Mouse (Mus musculus): ENCODE measurements around the gene Sgms1.
A peak's percentile ranks its signal among the peaks of the same experiment; 100 is the strongest.
"Not testable (repeated sequence)": the region's sequence is repeated elsewhere in the genome, so short reads cannot be mapped to it uniquely, and the experiment has no call there.

The Sgms1 gene

GRCm38 (mm10) chr19:32325100-32325768, 64.3 kb downstream of the Sgms1 start:
- DNase-seq (ENCODE audit: low spot score), result peak; percentile 59

GRCm38 (mm10) chr19:32324550-32324949, 65.0 kb downstream of the Sgms1 start:
- DNase-seq (ENCODE audit: low spot score), result peak; percentile 31

- no peak for DNase-seq (ENCODE audit: low spot score)
Measured at GRCm38 (mm10) chr19:32323070-32323469, 66.4 kb downstream of the Sgms1 start.

DNA sequence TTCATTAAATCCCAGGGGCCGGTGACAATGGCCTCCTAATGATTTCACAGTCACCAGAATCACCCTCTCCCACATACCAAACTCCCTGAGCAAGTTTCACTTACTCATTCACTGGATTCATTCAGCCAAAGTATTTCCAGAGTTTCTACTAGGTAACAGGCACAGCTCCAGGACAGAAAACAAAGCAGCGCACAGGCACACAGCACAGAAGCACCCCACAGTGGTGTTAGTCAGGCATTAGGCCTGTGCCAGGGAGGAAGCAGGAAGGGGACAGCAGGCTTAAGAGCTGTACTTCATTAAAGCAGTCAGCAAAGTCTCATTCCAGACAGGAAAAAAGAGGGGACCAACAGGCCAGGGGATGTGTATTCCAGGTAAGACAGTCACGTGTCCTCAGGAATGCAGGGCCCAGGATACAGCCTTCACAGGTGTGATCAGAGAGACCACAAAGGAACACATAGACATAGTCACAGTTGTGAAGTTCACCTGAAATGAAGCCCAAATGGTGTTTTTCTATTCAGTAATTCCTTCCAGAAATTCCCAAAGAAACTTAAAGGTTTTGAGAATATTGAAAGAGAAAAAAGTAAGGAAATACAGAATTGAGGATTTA, 67.0 kb downstream of the Sgms1 start:
- DNase-seq (ENCODE audit: low spot score), result no peak

DNA sequence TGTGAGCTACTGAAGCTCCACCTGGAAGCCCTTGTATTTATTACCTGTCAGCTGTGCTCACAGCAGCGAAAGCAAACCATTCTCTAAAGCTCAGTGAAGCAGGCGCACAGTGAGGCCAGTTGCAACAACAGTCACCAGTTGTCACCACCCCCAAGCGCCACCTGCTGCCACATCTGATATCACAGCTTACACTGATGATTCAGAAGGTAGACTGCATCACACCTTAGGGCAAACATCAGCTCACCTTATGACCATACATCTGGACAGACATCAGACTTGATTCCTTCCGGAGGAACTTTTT, 69.2 kb downstream of the Sgms1 start:
- peak; percentile 75 for DNase-seq (ENCODE audit: low spot score)

DNA sequence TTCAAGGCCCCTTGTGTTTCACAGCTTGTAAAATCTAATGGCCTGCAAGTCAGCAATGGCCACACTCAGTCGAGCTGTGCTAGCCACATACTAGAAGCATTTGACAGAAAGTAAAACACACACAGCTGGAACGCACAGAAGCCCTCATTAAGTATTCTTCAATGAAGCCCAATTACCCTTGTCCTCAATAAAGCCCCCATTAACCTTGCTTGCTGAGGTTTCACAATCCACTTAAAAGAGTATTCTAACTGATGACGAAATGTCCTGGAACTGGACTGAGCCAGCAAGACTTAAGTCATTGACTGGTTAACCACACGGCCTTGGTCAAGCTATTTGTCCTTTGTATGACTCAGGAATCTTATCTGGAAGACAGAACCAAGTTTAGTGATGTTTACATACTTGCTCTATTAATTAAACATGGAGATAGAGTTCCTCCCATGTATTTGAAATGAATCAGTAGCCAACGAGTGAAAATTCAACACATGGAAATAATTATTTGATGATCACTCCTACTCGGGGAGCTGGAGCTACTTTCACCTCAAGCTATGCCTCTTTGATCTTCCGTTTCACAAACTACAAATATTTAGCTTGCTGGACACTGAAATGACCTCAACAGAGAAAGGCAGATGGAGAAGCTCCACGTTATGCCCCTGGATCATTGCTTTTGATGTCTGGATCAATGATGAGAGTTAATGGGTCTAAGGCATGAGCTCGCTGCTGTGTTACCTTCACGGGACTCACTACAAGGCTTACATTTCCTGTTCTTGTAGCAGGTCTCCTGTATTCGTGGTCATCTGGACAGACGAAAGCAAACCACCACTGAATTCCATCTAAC, 69.8 kb downstream of the Sgms1 start:
- DNase-seq (ENCODE audit: low spot score), result no peak

DNA sequence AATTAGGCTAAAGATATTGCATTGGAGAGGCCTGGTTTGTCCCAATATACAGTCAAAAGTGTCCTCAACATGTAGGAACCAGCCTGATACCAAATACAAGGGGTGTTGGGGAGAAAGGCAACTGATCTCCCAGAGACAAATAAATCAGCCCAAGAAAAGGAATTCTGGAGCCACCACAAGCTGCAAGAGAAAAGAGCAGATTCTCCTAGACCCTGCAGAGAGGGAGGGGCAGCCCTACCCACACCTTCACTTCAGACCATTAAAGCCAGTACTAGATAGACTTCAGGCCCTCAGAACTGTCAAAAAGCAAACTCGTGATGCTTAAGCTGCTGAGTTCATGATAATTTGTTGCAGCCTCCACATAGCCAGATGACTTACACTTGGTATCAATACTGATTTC, 70.5 kb downstream of the Sgms1 start:
- no peak for DNase-seq (ENCODE audit: low spot score)

GRCm38 (mm10) chr19:32317347-32317746, 72.2 kb downstream of the Sgms1 start:
- not testable (repeated sequence) for DNase-seq (ENCODE audit: low spot score)

GRCm38 (mm10) chr19:32313304-32313703, 76.2 kb downstream of the Sgms1 start:
- no peak for DNase-seq (ENCODE audit: low spot score)

DNA sequence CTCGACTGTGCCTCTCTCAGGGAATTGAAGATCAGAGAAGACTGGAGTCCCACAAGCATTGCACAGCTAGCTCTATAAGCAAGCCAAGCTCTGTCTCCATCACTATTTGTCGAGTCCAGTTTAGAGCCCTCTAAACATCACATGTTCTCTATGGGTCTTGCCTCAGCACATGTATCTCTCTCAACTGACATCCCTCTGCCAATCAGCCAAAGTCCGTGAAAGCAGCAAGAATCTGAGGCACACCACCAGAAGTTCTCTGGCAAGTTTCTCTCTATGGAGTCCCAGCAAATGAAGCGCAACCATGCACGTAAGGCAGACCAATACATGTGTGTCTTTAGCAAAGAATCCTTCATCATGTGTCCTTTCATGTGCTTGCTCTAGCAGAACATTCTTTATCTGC, 77.8 kb downstream of the Sgms1 start:
- no peak for DNase-seq (ENCODE audit: low spot score)

- DNase-seq (ENCODE audit: low spot score), result no peak
Measured at GRCm38 (mm10) chr19:32311063-32311462, 78.5 kb downstream of the Sgms1 start.

DNA sequence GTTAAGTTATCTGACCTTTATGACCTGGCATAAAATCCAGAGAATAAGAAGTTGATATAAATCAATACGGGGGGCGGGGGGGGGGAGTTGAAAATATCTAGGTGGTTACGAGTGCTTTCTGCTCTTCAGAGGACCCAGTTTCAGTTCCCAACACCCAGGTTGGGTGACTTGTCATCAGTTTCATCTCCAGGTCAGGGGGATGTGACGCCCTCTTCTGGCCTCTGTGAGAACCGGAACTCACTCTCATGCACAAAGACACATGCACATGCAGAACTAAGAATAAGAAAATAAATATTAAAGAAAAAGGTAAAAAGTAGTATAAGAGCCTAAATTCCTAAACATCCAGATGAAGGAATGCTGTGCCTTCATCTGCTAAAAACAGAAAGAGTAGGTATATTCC, 79.0 kb downstream of the Sgms1 start:
- DNase-seq (ENCODE audit: low spot score), result no peak

DNA sequence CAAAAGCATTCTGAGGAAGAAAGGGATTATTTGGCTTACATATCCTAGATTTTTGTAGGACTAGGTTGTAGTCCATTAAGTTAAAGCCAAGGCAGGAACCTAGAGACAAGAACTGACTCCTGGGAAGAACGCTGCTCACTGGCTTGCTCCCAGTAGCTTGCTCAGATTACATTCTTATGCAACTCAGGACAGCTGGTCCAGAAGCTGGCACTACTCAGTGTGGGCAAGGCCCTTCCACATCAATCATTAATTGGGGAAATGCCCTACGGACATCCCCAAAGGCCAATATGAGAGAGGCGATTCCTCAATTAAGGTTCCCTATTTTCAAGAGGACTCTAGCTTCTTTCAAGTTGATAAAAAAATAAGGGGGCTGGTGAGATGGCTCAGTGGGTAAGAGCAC, 80.2 kb downstream of the Sgms1 start:
- no peak for DNase-seq (ENCODE audit: low spot score)

GRCm38 (mm10) chr19:32308311-32308710, 81.2 kb downstream of the Sgms1 start:
- no peak for DNase-seq (ENCODE audit: low spot score)

GRCm38 (mm10) chr19:32304898-32305297, 84.6 kb downstream of the Sgms1 start:
- no peak for DNase-seq (ENCODE audit: low spot score)

GRCm38 (mm10) chr19:32304008-32304873, 85.3 kb downstream of the Sgms1 start:
- DNase-seq (ENCODE audit: low spot score), result no peak

- DNase-seq (ENCODE audit: low spot score), result no peak
Measured at GRCm38 (mm10) chr19:32302835-32303381, 86.6 kb downstream of the Sgms1 start.

DNA sequence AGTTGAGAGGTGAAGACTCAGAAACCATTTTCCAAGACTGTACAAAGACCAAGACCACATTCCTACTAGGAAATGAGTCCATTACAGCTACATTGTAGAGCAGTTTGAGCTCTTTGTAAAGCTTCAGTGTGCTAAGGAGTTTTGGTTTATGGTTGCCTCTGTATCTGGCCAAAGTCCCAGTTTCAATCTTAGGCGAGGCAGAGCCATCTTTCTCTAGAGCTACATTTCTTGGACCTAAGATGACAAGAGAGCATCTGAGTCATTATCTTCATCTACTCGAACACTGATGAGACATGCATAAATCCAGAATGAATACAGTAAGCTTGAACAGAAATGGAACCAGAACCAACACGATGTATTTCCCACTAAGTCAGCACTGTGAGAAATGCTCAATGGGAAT, 87.9 kb downstream of the Sgms1 start:
- no peak for DNase-seq (ENCODE audit: low spot score)

DNA sequence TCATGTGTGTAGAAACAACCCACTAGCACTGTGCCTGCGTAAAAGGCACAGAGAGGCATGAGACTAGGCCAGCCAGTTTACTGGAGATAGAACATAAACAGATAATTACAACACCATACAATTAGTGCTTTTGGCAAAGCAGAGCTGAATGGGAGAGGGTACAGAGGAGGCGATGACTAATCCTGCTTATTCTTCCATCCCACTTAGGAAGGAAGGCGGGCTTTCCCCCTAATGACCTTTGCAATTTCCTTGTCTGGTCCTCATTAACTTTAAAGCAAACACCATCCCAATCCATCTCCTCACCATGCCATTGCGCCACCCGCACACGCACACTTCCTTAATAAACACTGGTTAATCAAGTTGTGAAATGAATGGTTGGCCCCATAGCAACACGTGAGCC, 91.3 kb downstream of the Sgms1 start:
- DNase-seq (ENCODE audit: low spot score), result peak; percentile 27

- no peak for DNase-seq (ENCODE audit: low spot score)
Measured at GRCm38 (mm10) chr19:32296863-32297262, 92.7 kb downstream of the Sgms1 start.

DNA sequence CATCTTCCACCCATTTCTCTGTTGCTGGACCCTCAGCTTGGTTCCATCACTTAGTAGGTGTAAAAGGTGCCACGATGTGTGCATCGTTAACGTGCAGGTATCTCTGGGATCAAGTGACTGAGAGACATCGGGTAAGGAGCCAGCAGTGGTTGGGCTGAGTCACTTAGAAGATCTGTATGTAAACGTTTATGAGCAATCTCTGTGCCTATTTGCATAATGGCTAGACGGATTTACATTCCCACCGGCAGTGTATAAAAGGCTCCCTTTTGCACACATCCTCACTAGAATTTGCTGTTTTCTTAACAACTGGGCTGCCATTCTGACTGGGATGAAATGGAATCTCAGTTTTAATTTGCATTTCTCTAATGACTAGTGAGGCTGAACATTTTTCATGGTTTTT, 93.9 kb downstream of the Sgms1 start:
- no peak for DNase-seq (ENCODE audit: low spot score)
